In genomic region chr2:173173521-173174511, GRCm38 (mm10) we compare ENCODE assay signal across 9 mouse cellular contexts. TPM values are rescaled to one million over a fixed set of nuclear protein-coding genes. Genes with fewer than 3 reads are reported as not detected.
DNase-seq lines count a peak whose midpoint lies in the region; ATAC-seq and TF ChIP-seq lines count a peak whose summit lies in the region.
"Had no signal": no experiment of that assay in that cellular context is flagged by ENCODE, and none has a peak within 500 bp of the region (broad histone marks: within the 10 kb centered on the region; RNA-seq: fewer than 3 reads in every experiment).

No protein-coding gene starts in this region.

- peak overlapping the region; percentile 41; the same call in 1 of the 2 replicates for H3K9ac ChIP-seq in intestine, embryonic 16.5 days (ENCODE audit: low read depth, low read length)

- H3K27ac ChIP-seq in cerebellum, adult 2 months (ENCODE audit: insufficient read depth, low read length) = peak overlapping the region; percentile 65; the same call in 1 of the 2 replicates
- H3K27ac ChIP-seq in intestine, embryonic 16.5 days (ENCODE audit: low read length) = peak overlapping the region; percentile 85

- H3K36me3 ChIP-seq in intestine, embryonic 16.5 days (ENCODE audit: control insufficient read depth, insufficient read depth, low read length) = no peaks in the 10 kb centered on the region

- TF ChIP-seq CTCF in cerebellum, adult 2 months (IDR thresholded peaks at IDR 0.05; ENCODE audit: borderline replicate concordance, insufficient read depth, low read depth, low read length) = no peak

- no peaks in the 10 kb centered on the region; the same call in 1 of the 2 replicates for H3K27me3 ChIP-seq in cerebellum, adult 2 months (ENCODE audit: control insufficient read depth, insufficient read depth, low read length)
- 0 out of 2 replicates have a peak, but pooled peaks cover 3% of the 10 kb centered on the region for H3K27me3 ChIP-seq in intestine, embryonic 16.5 days (replicated peaks; ENCODE audit: control insufficient read depth, insufficient read depth, low read length)

- DNase-seq in cerebellum, adult 2 months = peak in 1 of 2 experiments; percentile 41
- DNase-seq in cerebellum, adult 8-10 months = no peak
- peak; percentile 97 for DNase-seq in heart, adult 11 months
- peak; percentile 52 to 81 for DNase-seq in left cerebral cortex, adult 9 months (ENCODE audit: low spot score in 2 of 2)
- peak; percentile 36 for DNase-seq in right cerebral cortex, postnatal 4 days

- H3K4me1 ChIP-seq in cerebellum, adult 2 months (ENCODE audit: control insufficient read depth, insufficient read depth, low read length) = no peaks in the 10 kb centered on the region
- H3K4me1 ChIP-seq in intestine, embryonic 16.5 days (ENCODE audit: control insufficient read depth, insufficient read depth, low read length) = peaks cover 41% of the 10 kb centered on the region

- peak; percentile 31 for ATAC-seq in common myeloid progenitor, adult 5-6 weeks (replicated peaks; ENCODE audit: low read depth, poor library complexity, severe bottlenecking)
- peak; percentile 52 for ATAC-seq in intestine, embryonic 16.5 days
- peak; percentile 43 for ATAC-seq in megakaryocyte progenitor cell, adult 5-6 weeks (replicated peaks; ENCODE audit: poor library complexity)

- H3K4me3 ChIP-seq in cerebellum, adult 2 months (replicated peaks; ENCODE audit: insufficient read depth, low read depth, low read length) = no peak overlapping the region
- peak overlapping the region; percentile 2; the same call in 1 of the 2 replicates for H3K4me3 ChIP-seq in intestine, embryonic 16.5 days (ENCODE audit: low read length)

- peaks cover 5% of the 10 kb centered on the region; the same call in 1 of the 2 replicates for H3K9me3 ChIP-seq in intestine, embryonic 16.5 days (ENCODE audit: control insufficient read depth, low read length)

- TF ChIP-seq POLR2A in cerebellum, adult 2 months (IDR thresholded peaks at IDR 0.05; ENCODE audit: borderline replicate concordance, insufficient read depth, low read length) = no peak

- WGBS in cerebellum, adult 2 months = 8% methylated on average over 22 of the region's 22 CpGs
- 13% methylated on average over 22 of the region's 22 CpGs for WGBS in intestine, embryonic 16.5 days

- H3K4me2 ChIP-seq in intestine, embryonic 16.5 days (ENCODE audit: low read depth, low read length) = peak overlapping the region; percentile 51

RNA-seq across cellular contexts. Expression of gene Pck1, which starts 21.0 kb away (rescaled TPM):
- polyA plus RNA-seq in cerebellum, adult 2 months (2012; rRNA removed) = not detected in 2 replicates
- total RNA-seq in common myeloid progenitor, adult 5-6 weeks (2017) = not detected in 2 replicates
- polyA plus RNA-seq in intestine, embryonic 16.5 days (2015; fragmentation: Nextera tagmentation; extraction: Ambion mirVana) = 14.0 and 19.7 TPM in 2 replicates
- not detected in 2 replicates for total RNA-seq in megakaryocyte progenitor cell, adult 5-6 weeks (2015)
- not detected in 2 replicates for total RNA-seq in megakaryocyte progenitor cell, adult 5-6 weeks (2017)
- total RNA-seq: hematopoietic stem cell, adult 5-6 weeks had no signal

RNA-seq across cellular contexts. Expression of gene Zbp1, which starts 44.9 kb away (rescaled TPM):
- 0.25 and 0.74 TPM in 2 replicates for polyA plus RNA-seq in cerebellum, adult 2 months (2012; rRNA removed)
- 0.15 and 6.0 TPM in 2 replicates for total RNA-seq in common myeloid progenitor, adult 5-6 weeks (2017)
- polyA plus RNA-seq in intestine, embryonic 16.5 days (2015; fragmentation: Nextera tagmentation; extraction: Ambion mirVana) = 0.65 and 1.9 TPM in 2 replicates
- total RNA-seq in megakaryocyte progenitor cell, adult 5-6 weeks (2015) = 2.0 and 5.3 TPM in 2 replicates
- 2.5 and 2.9 TPM in 2 replicates for total RNA-seq in megakaryocyte progenitor cell, adult 5-6 weeks (2017)

RNA-seq across cellular contexts. Expression of gene Ctcfl, which starts 54.5 kb away (rescaled TPM):
- not detected in 2 replicates for polyA plus RNA-seq in cerebellum, adult 2 months (2012; rRNA removed)
- total RNA-seq in common myeloid progenitor, adult 5-6 weeks (2017) = not detected in 2 replicates
- polyA plus RNA-seq in intestine, embryonic 16.5 days (2015; fragmentation: Nextera tagmentation; extraction: Ambion mirVana) = 0.22 and 0.23 TPM in 2 replicates
- not detected in 2 replicates for total RNA-seq in megakaryocyte progenitor cell, adult 5-6 weeks (2015)
- not detected in 2 replicates for total RNA-seq in megakaryocyte progenitor cell, adult 5-6 weeks (2017)
- total RNA-seq: hematopoietic stem cell, adult 5-6 weeks had no signal
